Mouse (Mus musculus): ENCODE measurements around the gene Saysd1. TPM values are rescaled to one million over a fixed set of nuclear protein-coding genes. Genes with fewer than 3 reads are reported as not detected.
A peak's percentile ranks its signal among the peaks of the same experiment; 100 is the strongest.

Saysd1 gene
- 1 to 10 TPM; 2.6 to 2.8 TPM for total RNA-seq (2021)
- 4.7 and 5.0 TPM in 2 replicates for polyA plus RNA-seq (2012; rRNA removed)
- long read RNA-seq, transcript Saysd1-201 (2 exons, 2,315 nt): major isoform, 7 of 7 reads
- long read RNA-seq, partial matches to known transcripts: 0 of 7 reads
- long read RNA-seq, other reads (novel, unspliced or antisense): 0 of 7 reads

DNA sequence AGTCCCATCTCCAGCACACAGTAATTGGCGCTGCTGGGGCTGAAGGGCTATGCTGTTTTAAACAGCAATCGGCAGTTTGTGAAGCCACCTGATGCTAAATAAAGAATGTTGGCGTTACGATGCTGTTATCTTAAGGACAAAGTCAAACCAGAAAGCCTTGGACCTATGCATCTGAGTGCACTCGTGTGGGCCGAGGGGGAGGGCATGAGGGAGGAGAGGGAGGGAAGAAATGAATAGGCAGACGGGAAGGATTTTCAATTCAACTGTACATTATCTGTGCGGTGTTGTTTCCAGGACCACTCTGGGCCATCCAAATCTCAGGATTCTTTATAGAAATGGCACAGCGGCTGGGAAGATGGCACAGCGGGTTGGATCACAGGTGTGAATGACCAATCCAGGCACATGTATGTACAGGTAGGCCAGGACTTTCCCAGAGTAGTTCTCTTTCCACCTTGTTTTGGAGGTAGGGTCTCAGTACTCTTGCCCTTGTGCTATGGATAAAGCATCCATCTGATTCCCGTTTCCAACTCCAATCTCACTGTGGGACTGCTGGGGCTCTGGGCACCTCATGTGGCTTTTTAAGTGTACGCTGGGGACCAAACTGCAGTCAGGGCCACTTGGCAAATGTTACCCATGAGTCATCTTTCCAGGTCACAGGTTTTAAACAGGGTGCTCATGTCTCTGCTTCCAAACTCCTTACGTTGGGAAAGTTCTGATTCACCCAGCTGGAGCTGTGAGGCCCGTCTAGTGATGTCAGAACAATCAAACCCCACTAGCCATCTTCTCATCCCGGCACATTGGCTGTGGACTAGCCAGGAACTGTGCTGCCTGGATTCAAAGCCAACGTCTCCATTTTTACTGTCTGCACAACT, at the start of gene Saysd1:
Saysd1 (minus strand) TSS at position 51 of the 872 bp plus-strand sequence.
- no peak for DNase-seq
- intact Hi-C loops (cut with DNase I): no loop called here
- no peak for TF ChIP-seq CTCF (IDR thresholded peaks at IDR 0.05)
- no peak for TF ChIP-seq POLR2A (IDR thresholded peaks at IDR 0.05; ENCODE audit: insufficient read depth, low read depth, low read length)
- no peak for TF ChIP-seq EP300 (IDR thresholded peaks at IDR 0.05; ENCODE audit: insufficient read depth, low read depth, low read length)
- Histone ChIP-seq H3K79me2 (replicated peaks; ENCODE audit: control insufficient read depth, insufficient read depth, low read length) (no peaks in the 10 kb centered on the region), H3K27ac (no peak within 1 kb of the TSS), H3K36me3 (ENCODE audit: control insufficient read depth, insufficient read depth, low read length) (no peaks in the 10 kb centered on the region), H3K4me1 (ENCODE audit: control insufficient read depth, insufficient read depth, low read length) (no peaks in the 10 kb centered on the region), H3K4me3 (no peak within 1 kb of the TSS), H3K27me3 (ENCODE audit: control insufficient read depth, insufficient read depth, low read length) (no peaks in the 10 kb centered on the region), H3K9ac (ENCODE audit: low read depth, low read length) (no peak within 1 kb of the TSS)
- WGBS: 78% methylated on average over 16 of the region's 16 CpGs

DNA sequence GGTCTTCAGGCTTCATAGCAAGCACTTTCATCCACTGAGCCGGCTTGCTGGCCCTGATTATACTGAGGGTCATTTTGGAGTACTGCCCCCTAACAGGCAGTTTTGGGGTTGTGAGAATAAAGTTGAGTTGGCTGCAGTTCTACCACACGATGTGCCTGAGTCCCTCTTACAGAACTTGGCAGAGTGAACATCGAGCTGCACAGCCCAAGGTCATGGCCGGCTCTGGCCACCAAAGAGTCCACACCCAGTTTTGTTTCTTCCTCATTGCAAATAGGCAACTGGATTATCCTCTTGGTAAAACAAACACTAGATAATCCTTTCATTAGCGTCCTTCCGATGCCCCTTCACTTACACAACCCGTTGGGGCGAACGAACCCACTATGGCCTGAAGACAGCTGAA, 47.1 kb upstream of the Saysd1 start:
- intact Hi-C loops (cut with DNase I): no loop called here
- Histone ChIP-seq H3K36me3 (ENCODE audit: control insufficient read depth, insufficient read depth, low read length) (no peaks in the 10 kb centered on the region), H3K79me2 (replicated peaks; ENCODE audit: control insufficient read depth, insufficient read depth, low read length) (no peaks in the 10 kb centered on the region), H3K4me3 (no peak overlapping the region), H3K4me1 (ENCODE audit: control insufficient read depth, insufficient read depth, low read length) (peaks cover 2% of the 10 kb centered on the region), H3K27ac (no peak overlapping the region), H3K27me3 (ENCODE audit: control insufficient read depth, insufficient read depth, low read length) (no peaks in the 10 kb centered on the region), H3K9ac (ENCODE audit: low read depth, low read length) (no peak overlapping the region)
- TF ChIP-seq CTCF (IDR thresholded peaks at IDR 0.05) (no peak), POLR2A (IDR thresholded peaks at IDR 0.05; ENCODE audit: insufficient read depth, low read depth, low read length) (no peak)
- whole genome bisulfite sequencing: 67% methylated on average over 9 of the region's 9 CpGs
- no peak for DNase-seq

DNA sequence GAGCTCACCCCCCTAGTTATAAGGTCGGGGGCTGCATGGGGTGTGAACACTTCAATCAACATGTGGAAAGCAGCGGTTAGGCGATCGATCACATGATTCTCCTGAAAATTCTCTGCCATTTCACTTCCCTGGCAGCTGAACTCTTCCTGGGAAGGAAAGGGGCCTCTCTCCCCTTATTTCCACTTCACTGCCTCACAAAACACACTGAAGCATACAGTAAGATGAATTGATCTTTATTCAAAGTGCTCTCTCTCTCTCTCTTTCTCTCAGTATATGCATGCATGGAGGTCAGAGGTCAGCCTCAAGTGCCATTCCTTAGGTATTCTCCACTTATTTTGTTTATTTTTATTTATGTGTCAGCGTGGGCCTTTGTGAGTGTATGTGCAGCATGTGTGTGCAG, 45.4 kb upstream of the Saysd1 start:
- TF ChIP-seq POLR2A (IDR thresholded peaks at IDR 0.05; ENCODE audit: insufficient read depth, low read depth, low read length): no peak
- TF ChIP-seq EP300 (IDR thresholded peaks at IDR 0.05; ENCODE audit: insufficient read depth, low read depth, low read length): no peak
- no peak for TF ChIP-seq CTCF (IDR thresholded peaks at IDR 0.05)
- H3K27ac ChIP-seq: no peak overlapping the region
- H3K79me2 ChIP-seq (replicated peaks; ENCODE audit: control insufficient read depth, insufficient read depth, low read length): no peaks in the 10 kb centered on the region
- 74% methylated on average over 5 of the region's 5 CpGs for WGBS
- H3K4me3 ChIP-seq: no peak overlapping the region
- H3K4me1 ChIP-seq (ENCODE audit: control insufficient read depth, insufficient read depth, low read length): peaks cover 4% of the 10 kb centered on the region
- H3K9ac ChIP-seq (ENCODE audit: low read depth, low read length): no peak overlapping the region
- no peak for DNase-seq
- intact Hi-C loops (cut with DNase I): no loop called here
- H3K27me3 ChIP-seq (ENCODE audit: control insufficient read depth, insufficient read depth, low read length): no peaks in the 10 kb centered on the region
- no peaks in the 10 kb centered on the region for H3K36me3 ChIP-seq (ENCODE audit: control insufficient read depth, insufficient read depth, low read length)

DNA sequence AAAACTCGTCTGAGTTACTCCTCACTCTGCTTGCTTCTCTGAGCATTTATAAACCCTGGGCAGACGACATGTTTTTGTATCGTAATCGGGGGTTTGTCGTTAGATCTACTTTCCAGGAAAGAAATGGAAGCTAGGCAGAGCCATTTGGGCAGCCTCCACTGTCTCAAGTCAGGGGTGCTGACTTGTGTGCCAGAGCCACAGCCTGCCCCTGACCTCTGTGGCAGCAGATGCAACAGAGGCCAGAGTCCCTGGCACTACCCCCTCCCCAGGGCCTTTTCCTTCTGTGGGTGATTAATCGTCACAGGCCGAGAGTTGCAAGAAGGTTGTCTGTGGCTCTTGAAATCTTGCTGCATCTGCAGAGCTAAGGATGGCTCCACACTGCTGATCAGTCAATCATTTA, 44.3 kb upstream of the Saysd1 start:
- intact Hi-C loops (cut with DNase I): no loop called here
- no peak overlapping the region for H3K27ac ChIP-seq
- H3K36me3 ChIP-seq (ENCODE audit: control insufficient read depth, insufficient read depth, low read length): no peaks in the 10 kb centered on the region
- 87% methylated on average over 7 of the region's 7 CpGs for WGBS
- no peaks in the 10 kb centered on the region for H3K79me2 ChIP-seq (replicated peaks; ENCODE audit: control insufficient read depth, insufficient read depth, low read length)
- DNase-seq: no peak
- no peaks in the 10 kb centered on the region for H3K27me3 ChIP-seq (ENCODE audit: control insufficient read depth, insufficient read depth, low read length)
- TF ChIP-seq POLR2A (IDR thresholded peaks at IDR 0.05; ENCODE audit: insufficient read depth, low read depth, low read length) (no peak), CTCF (IDR thresholded peaks at IDR 0.05) (no peak), EP300 (IDR thresholded peaks at IDR 0.05; ENCODE audit: insufficient read depth, low read depth, low read length) (no peak)
- H3K9ac ChIP-seq (ENCODE audit: low read depth, low read length): no peak overlapping the region
- H3K4me3 ChIP-seq: no peak overlapping the region
- H3K4me1 ChIP-seq (ENCODE audit: control insufficient read depth, insufficient read depth, low read length): peaks cover 4% of the 10 kb centered on the region

DNA sequence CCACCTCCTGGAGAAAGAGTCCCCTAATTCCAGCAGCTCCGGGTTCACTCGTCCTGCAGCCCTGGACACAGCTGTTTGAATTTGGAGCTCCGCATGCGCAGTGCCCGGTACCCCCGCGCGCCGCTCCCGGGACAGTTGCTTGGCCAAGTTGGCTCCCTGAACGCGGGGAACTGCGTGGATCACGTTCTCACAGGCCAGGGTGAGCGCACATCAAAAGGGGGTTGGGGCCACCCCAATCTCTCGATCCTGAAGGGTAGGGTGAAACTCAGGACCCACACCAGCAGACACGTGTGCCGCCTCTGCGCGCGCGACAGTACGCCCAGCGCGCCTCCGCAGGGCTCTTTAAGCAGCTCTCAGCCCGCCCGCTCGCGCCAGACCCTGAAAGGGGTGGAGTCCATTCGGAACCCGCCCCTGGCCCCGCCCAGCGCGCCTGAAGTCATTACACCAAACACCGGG, 43.2 kb upstream of the Saysd1 start, which contains the start of gene Kcnk5:
Kcnk5 (minus strand) TSS at position 344 of the 456 bp plus-strand sequence.
- Histone ChIP-seq H3K4me1 (ENCODE audit: control insufficient read depth, insufficient read depth, low read length) (peaks cover 4% of the 10 kb centered on the region), H3K27ac (peak within 1 kb of the TSS; percentile 36; the same call in 1 of the 2 replicates), H3K9ac (ENCODE audit: low read depth, low read length) (peak within 1 kb of the TSS; percentile 43), H3K36me3 (ENCODE audit: control insufficient read depth, insufficient read depth, low read length) (no peaks in the 10 kb centered on the region), H3K4me3 (peak within 1 kb of the TSS; percentile 55), H3K79me2 (replicated peaks; ENCODE audit: control insufficient read depth, insufficient read depth, low read length) (no peaks in the 10 kb centered on the region), H3K27me3 (ENCODE audit: control insufficient read depth, insufficient read depth, low read length) (no peaks in the 10 kb centered on the region)
- peak; percentile 87 for DNase-seq
- WGBS: under 1% methylated on average over 36 of the region's 36 CpGs
- intact Hi-C loops (cut with DNase I): no loop called here
- TF ChIP-seq CTCF (IDR thresholded peaks at IDR 0.05) (no peak), POLR2A (IDR thresholded peaks at IDR 0.05; ENCODE audit: insufficient read depth, low read depth, low read length) (peak; percentile 62; the same call in 1 of the 2 replicates)

DNA sequence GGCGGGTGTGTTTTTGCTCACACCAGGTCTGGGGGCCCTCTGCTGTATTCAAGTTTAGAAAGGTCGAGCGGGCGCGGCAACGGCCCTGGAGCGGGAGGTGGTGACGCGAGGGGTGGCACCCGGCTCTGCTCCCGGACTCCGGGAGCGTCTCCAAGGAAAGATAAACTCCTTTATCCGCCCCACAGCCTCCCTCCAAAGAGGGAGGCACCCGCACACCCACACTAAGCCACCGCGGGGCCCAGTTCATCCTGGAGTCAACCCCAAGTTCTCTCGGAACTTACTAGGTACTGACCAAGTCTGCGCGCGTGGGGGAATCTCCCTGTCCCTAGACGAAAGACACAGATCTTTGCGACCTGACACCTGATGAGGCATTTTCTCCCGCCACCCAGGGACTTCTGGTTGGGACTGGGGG, 42.4 kb upstream of the Saysd1 start:
- Histone ChIP-seq H3K27me3 (ENCODE audit: control insufficient read depth, insufficient read depth, low read length) (no peaks in the 10 kb centered on the region), H3K36me3 (ENCODE audit: control insufficient read depth, insufficient read depth, low read length) (no peaks in the 10 kb centered on the region), H3K27ac (no peak overlapping the region), H3K4me1 (ENCODE audit: control insufficient read depth, insufficient read depth, low read length) (peaks cover 4% of the 10 kb centered on the region), H3K9ac (ENCODE audit: low read depth, low read length) (no peak overlapping the region), H3K4me3 (peak overlapping the region; percentile 55), H3K79me2 (replicated peaks; ENCODE audit: control insufficient read depth, insufficient read depth, low read length) (no peaks in the 10 kb centered on the region)
- peak; percentile 42 to 43 for DNase-seq
- TF ChIP-seq CTCF (IDR thresholded peaks at IDR 0.05) (no peak), POLR2A (IDR thresholded peaks at IDR 0.05; ENCODE audit: insufficient read depth, low read depth, low read length) (no peak), EP300 (IDR thresholded peaks at IDR 0.05; ENCODE audit: insufficient read depth, low read depth, low read length) (no peak)
- intact Hi-C loops (cut with DNase I): no loop called here
- WGBS: under 1% methylated on average over 24 of the region's 24 CpGs
